Mouse (Mus musculus): Measurements from ENCODE around the gene Dlgap1.

Gene Dlgap1

GRCm38 (mm10) chr17:70865060-70865604 is 896.3 kb downstream of the Dlgap1 start:
- no peak for DNase-seq (ENCODE audit: low spot score in 2 of 2)

GRCm38 (mm10) chr17:70866029-70866428 is 897.2 kb downstream of the Dlgap1 start:
- DNase-seq (ENCODE audit: low spot score in 2 of 2): no peak

- DNase-seq (ENCODE audit: low spot score in 2 of 2): no peak
These were observed 897.8 kb downstream of the Dlgap1 start for GRCm38 (mm10) chr17:70866538-70867114.

- no peak for DNase-seq (ENCODE audit: low spot score in 2 of 2)
These were observed 899.8 kb downstream of the Dlgap1 start for GRCm38 (mm10) chr17:70868577-70869229.

- no peak for DNase-seq (ENCODE audit: low spot score in 2 of 2)
These were observed 901.7 kb downstream of the Dlgap1 start for GRCm38 (mm10) chr17:70870581-70870980.

Data from urinary bladder, adult 18-20 months (tissue).